Mouse (Mus musculus) heart, postnatal 0 days (tissue): ENCODE measurements around the gene Tada3. TPM values are rescaled to one million over a fixed set of nuclear protein-coding genes. Genes with fewer than 3 reads are reported as not detected.

Source experiments
- ATAC-seq: fragments of 200-750 bp; cut with Nextera tagmentation; 2 replicates; pipeline ENCODE4 v1.8.0; 2017; ENCODE audit warnings: low read depth, moderate number of reproducible peaks, moderate library complexity; ENCODE audit not compliant: insufficient read depth
- DNase-seq: peaks from one replicate; pipeline ENCODE4 v3.0.0-alpha.2; 2016; ENCODE audit warnings: low spot score
- H3K27ac ChIP-seq: fragments of 300-500 bp; sonication (generic); 2 replicates; pipeline ENCODE4 v1.5.1; 2014; ENCODE audit warnings: low read depth, mild to moderate bottlenecking
- H3K27me3 ChIP-seq: fragments of 300-500 bp; sonication (generic); 2 replicates; pipeline ENCODE4 v1.6.1; 2014; ENCODE audit warnings: low read length, mixed read lengths; ENCODE audit not compliant: control insufficient read depth, insufficient read depth
- H3K36me3 ChIP-seq: fragments of 300-500 bp; sonication (generic); replicated peaks from 2 replicates; pipeline ENCODE4 v1.6.1; 2014; ENCODE audit warnings: low read length, mixed read lengths; ENCODE audit not compliant: control insufficient read depth, insufficient read depth
- H3K4me1 ChIP-seq: fragments of 300-500 bp; sonication (generic); 2 replicates; pipeline ENCODE4 v1.6.1; 2014; ENCODE audit warnings: antibody characterized with exemption; ENCODE audit not compliant: control insufficient read depth, insufficient read depth
- H3K4me2 ChIP-seq: fragments of 300-500 bp; sonication (generic); 2 replicates; pipeline ENCODE4 v1.6.1; 2014; ENCODE audit warnings: low read depth, mild to moderate bottlenecking, low read length, moderate library complexity
- H3K4me3 ChIP-seq: fragments of 300-500 bp; sonication (generic); 2 replicates; pipeline ENCODE4 v1.5.1; 2014; ENCODE audit warnings: low read depth, low read length
- H3K9ac ChIP-seq: fragments of 300-500 bp; sonication (generic); replicated peaks from 2 replicates; pipeline ENCODE4 v1.6.1; 2014; ENCODE audit warnings: low read depth, low read length, mixed read lengths
- H3K9me3 ChIP-seq: fragments of 300-500 bp; sonication (generic); replicated peaks from 2 replicates; pipeline ENCODE4 v1.6.1; 2016; ENCODE audit warnings: low read length; ENCODE audit not compliant: control insufficient read depth
- CTCF ChIP-seq: IDR thresholded peaks from 2 replicates; pipeline ENCODE4 v1.5.1; 2016; ENCODE audit warnings: antibody characterized with exemption, control low read depth, low read depth
- EP300 ChIP-seq: IDR thresholded peaks from 2 replicates; pipeline ENCODE4 v1.6.1; 2016; ENCODE audit warnings: antibody characterized with exemption, low read depth
- WGBS: fragments of 180-500 bp; shearing (Covaris S2); extraction: QIAGEN DNeasy Blood & Tissue Kit; methylation state at CpG from one replicate; pipeline ENCODE4 v1.1.7; 2014; 5-methylcytosine and 5-hydroxymethylcytosine counted together
- polyA plus RNA-seq: library from polyadenylated mRNA; unstranded; fragments of >200 nt; fragmentation: Nextera tagmentation; extraction: Ambion mirVana; gene quantifications from 2 replicates; pipeline ENCODE4 v1.2.1, GENCODE M21; 2015
- total RNA-seq: library from RNA; depleted of rRNA; stranded (reverse); fragments of >200 nt; gene quantifications from 2 replicates; pipeline ENCODE4 v1.2.3, GENCODE M21; 2014; ENCODE audit warnings: low replicate concordance

The Tada3 gene
- total and polyA plus RNA-seq, 2 experiments from 2014 or later = 28.9 to 45.1 TPM

GRCm38 (mm10) chr6:113351161-113351560 lies 26.5 kb downstream of the Tada3 start:
- no peak overlapping the region for H3K4me2 ChIP-seq
- H3K27ac ChIP-seq = no peak overlapping the region
- H3K36me3 ChIP-seq = no peaks in the 10 kb centered on the region
- H3K27me3 ChIP-seq = no peaks in the 10 kb centered on the region
- no peak overlapping the region for H3K9ac ChIP-seq
- 58% methylated on average over 1 of the region's 1 CpGs for WGBS
- TF ChIP-seq EP300 (no peak), CTCF (no peak)
- H3K9me3 ChIP-seq = no peaks in the 10 kb centered on the region
- ATAC-seq = no peak
- DNase-seq = no peak
- H3K4me3 ChIP-seq = no peak overlapping the region
- H3K4me1 ChIP-seq = no peaks in the 10 kb centered on the region

- H3K36me3 ChIP-seq = no peaks in the 10 kb centered on the region
- DNase-seq (no peak), ATAC-seq (no peak)
- H3K27me3 ChIP-seq = no peaks in the 10 kb centered on the region
- no peak for TF ChIP-seq CTCF
- TF ChIP-seq EP300 = no peak
- no peak overlapping the region for H3K4me3 ChIP-seq
- no peaks in the 10 kb centered on the region for H3K9me3 ChIP-seq
- no peak overlapping the region for H3K27ac ChIP-seq
- H3K4me1 ChIP-seq = no peaks in the 10 kb centered on the region
- H3K4me2 ChIP-seq = no peak overlapping the region
- H3K9ac ChIP-seq = no peak overlapping the region
These were observed 27.1 kb downstream of the Tada3 start for GRCm38 (mm10) chr6:113350538-113350937.

- no peak overlapping the region for H3K4me2 ChIP-seq
- H3K36me3 ChIP-seq = no peaks in the 10 kb centered on the region
- TF ChIP-seq EP300 = no peak
- no peak for TF ChIP-seq CTCF
- WGBS = 66% methylated on average over 4 of the region's 4 CpGs
- no peak overlapping the region for H3K9ac ChIP-seq
- no peak for ATAC-seq
- no peak overlapping the region for H3K27ac ChIP-seq
- peaks cover 24% of the 10 kb centered on the region for H3K4me1 ChIP-seq
- no peaks in the 10 kb centered on the region for H3K9me3 ChIP-seq
- H3K4me3 ChIP-seq = no peak overlapping the region
- no peak for DNase-seq
- no peaks in the 10 kb centered on the region for H3K27me3 ChIP-seq
These were observed 30.8 kb downstream of the Tada3 start for GRCm38 (mm10) chr6:113346897-113347296.

GRCm38 (mm10) chr6:113344321-113344720 lies 33.4 kb downstream of the Tada3 start:
- H3K9ac ChIP-seq = peak overlapping the region; percentile 86
- TF ChIP-seq EP300 (peak; percentile 42; the same call in 1 of the 2 replicates), CTCF (no peak)
- peak; percentile 72 for ATAC-seq

GRCm38 (mm10) chr6:113343177-113344092 lies 34.2 kb downstream of the Tada3 start, which contains the start of gene Camk1:
TSS of gene Camk1 (minus strand) at chr6:113343984.
- no peaks in the 10 kb centered on the region for H3K9me3 ChIP-seq
- no peak for TF ChIP-seq CTCF
- no peak for TF ChIP-seq EP300
- H3K4me1 ChIP-seq = peaks cover 32% of the 10 kb centered on the region
- H3K27ac ChIP-seq = peak within 1 kb of the TSS; percentile 80
- H3K4me2 ChIP-seq = peak within 1 kb of the TSS; percentile 96
- WGBS = 7% methylated on average over 32 of the region's 32 CpGs
- peak within 1 kb of the TSS; percentile 91 for H3K4me3 ChIP-seq
- no peaks in the 10 kb centered on the region for H3K27me3 ChIP-seq
- DNase-seq = peak; percentile 75
- ATAC-seq = peak; percentile 85
- peaks cover 27% of the 10 kb centered on the region for H3K36me3 ChIP-seq
- H3K9ac ChIP-seq = peak within 1 kb of the TSS; percentile 86

More at GRCm38 (mm10) chr6:113344321-113344720, 33.4 kb downstream of the Tada3 start:
- H3K27me3 ChIP-seq = no peaks in the 10 kb centered on the region
- peak overlapping the region; percentile 80 for H3K27ac ChIP-seq
- DNase-seq = peak; percentile 58
- H3K36me3 ChIP-seq = peaks cover 19% of the 10 kb centered on the region
- WGBS = 10% methylated on average over 2 of the region's 2 CpGs
- H3K4me1 ChIP-seq = peaks cover 32% of the 10 kb centered on the region
- peak overlapping the region; percentile 96 for H3K4me2 ChIP-seq
- no peaks in the 10 kb centered on the region for H3K9me3 ChIP-seq
- H3K4me3 ChIP-seq = peak overlapping the region; percentile 91
